Mouse (Mus musculus) CH12.LX (cell line): ENCODE measurements around the gene Aagab. TPM values are rescaled to one million over a fixed set of nuclear protein-coding genes. Genes with fewer than 3 reads are reported as not detected.

Experiments
- DNase-seq: peaks from one replicate; pipeline ENCODE4 v3.0.0-alpha.2; 2013; ENCODE audit errors: extremely low read depth
- H3K27ac ChIP-seq: 2 replicates; pipeline ENCODE4 v1.5.1; 2012; ENCODE audit warnings: low read depth, mild to moderate bottlenecking, control low read depth, moderate library complexity; ENCODE audit not compliant: insufficient read depth
- H3K27me3 ChIP-seq: replicated peaks from 2 replicates; pipeline ENCODE3; 2012; ENCODE audit warnings: inconsistent platforms
- H3K36me3 ChIP-seq, 2 experiments: replicated peaks in 1 of 2; 2 replicates each; pipeline versions ENCODE3 to v1.6.1; 2012; ENCODE audit warnings: inconsistent platforms in 1 of 2, low read length in 1 of 2, mild to moderate bottlenecking in 1 of 2, mixed read lengths in 1 of 2, moderate library complexity in 1 of 2; ENCODE audit not compliant: control insufficient read depth in 1 of 2, insufficient read depth in 1 of 2
- H3K4me1 ChIP-seq, 2 experiments: 2 replicates each; pipeline ENCODE4 v1.6.1; 2012; ENCODE audit warnings: inconsistent platforms in 1 of 2, moderate library complexity in 1 of 2; ENCODE audit not compliant: insufficient read depth in 2 of 2, control insufficient read depth in 1 of 2
- H3K4me2 ChIP-seq: 2 replicates; pipeline ENCODE4 v1.6.1; 2012; ENCODE audit warnings: low read depth, mild to moderate bottlenecking, control low read depth; ENCODE audit not compliant: poor library complexity, insufficient read depth, severe bottlenecking
- H3K4me3 ChIP-seq, 3 experiments: fragments of 150-350 bp in 1 of 3; sonication (generic) in 1 of 3; replicated peaks in 1 of 3; 2 replicates each; pipeline versions ENCODE3 to v1.5.1; 2011 to 2012; ENCODE audit warnings: low read depth in 2 of 3, low read length in 2 of 3, mild to moderate bottlenecking in 2 of 3, moderate library complexity in 2 of 3, control low read depth in 1 of 3, improper control_type of control experiment in 1 of 3, inconsistent platforms in 1 of 3, mixed read lengths in 1 of 3; ENCODE audit not compliant: poor library complexity in 1 of 3
- H3K79me2 ChIP-seq: replicated peaks from 2 replicates; pipeline ENCODE4 v1.6.1; 2012; ENCODE audit warnings: mild to moderate bottlenecking, moderate library complexity; ENCODE audit not compliant: control insufficient read depth, poor library complexity, insufficient read depth, severe bottlenecking; ENCODE audit errors: extremely low read depth
- H3K9ac ChIP-seq: 2 replicates; pipeline ENCODE4 v1.6.1; 2012; ENCODE audit warnings: low read depth, mild to moderate bottlenecking, control low read depth, moderate library complexity; ENCODE audit not compliant: insufficient read depth
- H3K9me3 ChIP-seq: replicated peaks from 2 replicates; pipeline ENCODE3; 2012; ENCODE audit warnings: low read length, inconsistent platforms, mixed read lengths
- CHD1 ChIP-seq: IDR thresholded peaks from 2 replicates; pipeline ENCODE4 v1.6.1; 2012; ENCODE audit warnings: low read depth, low read length, improper control_type of control experiment, inconsistent platforms
- CHD2 ChIP-seq: IDR thresholded peaks from 2 replicates; pipeline ENCODE4 v1.6.1; 2011; ENCODE audit warnings: low read length, improper control_type of control experiment
- E2F4 ChIP-seq: IDR thresholded peaks from 2 replicates; pipeline ENCODE4 v1.6.1; 2011; ENCODE audit warnings: low read depth, low read length, improper control_type of control experiment; ENCODE audit not compliant: insufficient replicate concordance
- EP300 ChIP-seq: IDR thresholded peaks from 2 replicates; pipeline ENCODE4 v1.6.1; 2011; ENCODE audit warnings: low read length, improper control_type of control experiment
- ETS1 ChIP-seq: conservative IDR thresholded peaks from 2 replicates; pipeline ENCODE4 v1.6.1; 2012; ENCODE audit warnings: low read depth, mild to moderate bottlenecking, inconsistent platforms, low read length, improper control_type of control experiment, moderate library complexity
- HCFC1 ChIP-seq: IDR thresholded peaks from 2 replicates; pipeline ENCODE4 v1.6.1; 2012; ENCODE audit warnings: low read depth, mild to moderate bottlenecking, inconsistent platforms, low read length, improper control_type of control experiment
- JUN ChIP-seq: IDR thresholded peaks from 2 replicates; pipeline ENCODE4 v1.6.1; 2011; ENCODE audit warnings: low read depth, mild to moderate bottlenecking, low read length, improper control_type of control experiment, moderate library complexity; ENCODE audit not compliant: insufficient read depth
- JUND ChIP-seq: conservative IDR thresholded peaks from 2 replicates; pipeline ENCODE4 v1.6.1; 2011; ENCODE audit warnings: low read depth, low read length, improper control_type of control experiment
- MAX ChIP-seq: IDR thresholded peaks from 2 replicates; pipeline ENCODE4 v1.6.1; 2011; ENCODE audit warnings: low read length, improper control_type of control experiment
- MAZ ChIP-seq: IDR thresholded peaks from 2 replicates; pipeline ENCODE4 v1.6.1; 2012; ENCODE audit warnings: low read depth, mild to moderate bottlenecking, inconsistent platforms, low read length, improper control_type of control experiment, moderate library complexity
- MXI1 ChIP-seq: IDR thresholded peaks from 2 replicates; pipeline ENCODE4 v1.6.1; 2011; ENCODE audit warnings: mild to moderate bottlenecking, low read depth, low read length, improper control_type of control experiment
- POLR2A ChIP-seq: IDR thresholded peaks from 2 replicates; pipeline ENCODE4 v1.6.1; 2011; ENCODE audit warnings: low read depth, mild to moderate bottlenecking, improper control_type of control experiment, low read length
- RAD21 ChIP-seq: IDR thresholded peaks from 2 replicates; pipeline ENCODE4 v1.6.1; 2011; ENCODE audit warnings: low read depth, mild to moderate bottlenecking, low read length, improper control_type of control experiment, moderate library complexity
- RCOR1 ChIP-seq: conservative IDR thresholded peaks from 2 replicates; pipeline ENCODE4 v1.6.1; 2012; ENCODE audit warnings: low read depth, mild to moderate bottlenecking, inconsistent platforms, low read length, improper control_type of control experiment
- SIN3A ChIP-seq: IDR thresholded peaks from 2 replicates; pipeline ENCODE4 v1.6.1; 2012; ENCODE audit warnings: low read length, improper control_type of control experiment, inconsistent platforms
- SMC3 ChIP-seq: IDR thresholded peaks from 2 replicates; pipeline ENCODE4 v1.6.1; 2011; ENCODE audit warnings: low read depth, low read length, improper control_type of control experiment
- TBP ChIP-seq: conservative IDR thresholded peaks from 2 replicates; pipeline ENCODE4 v1.6.1; 2011; ENCODE audit warnings: low read depth, low read length, improper control_type of control experiment
- TCF12 ChIP-seq: IDR thresholded peaks from 2 replicates; pipeline ENCODE4 v1.6.1; 2014; ENCODE audit warnings: low read depth, mild to moderate bottlenecking, inconsistent platforms, low read length, improper control_type of control experiment
- USF1 ChIP-seq: IDR thresholded peaks from 2 replicates; pipeline ENCODE4 v1.6.1; 2014; ENCODE audit warnings: low read depth, mild to moderate bottlenecking, inconsistent platforms, low read length, improper control_type of control experiment
- ZC3H11A ChIP-seq: IDR thresholded peaks from 2 replicates; pipeline ENCODE4 v1.6.1; 2012; ENCODE audit warnings: low read depth, mild to moderate bottlenecking, inconsistent platforms, low read length, improper control_type of control experiment
- dilution Hi-C: fragments of 300-500 bp; cut with MboI; formaldehyde crosslinking; loops from 2 replicates; pipeline ENCODE4 v1.14.3; 2020; ENCODE audit warnings: low sequenced_read_pairs; ENCODE audit not compliant: extremely low pct_unique_long_range_greater_than_20kb, extremely low pct_ligation_motif_present
- in situ Hi-C: fragments of 300-500 bp; cut with MboI; formaldehyde crosslinking; loops from 3 replicates; pipeline ENCODE4 v1.14.3; 2019; ENCODE audit warnings: low sequenced_read_pairs, low pct_ligation_motif_present, low pct_unique_long_range_greater_than_20kb, mixed read lengths
- polyA plus RNA-seq: library from polyadenylated mRNA; unstranded; fragments of >175 nt; gene quantifications from 2 replicates; pipeline ENCODE4 v1.2.1, GENCODE M21; 2012; ENCODE audit warnings: low read depth; ENCODE audit not compliant: insufficient read length
- total RNA-seq, 2 experiments: library from RNA; depleted of rRNA; stranded (reverse); fragments of 300-350 nt in 1 of 2; fragments of >200 nt in 1 of 2; gene quantifications; 2 replicates each; pipeline ENCODE4 v1.2.3; 2012 to 2014

Gene Aagab
- total and polyA plus RNA-seq, 3 experiments, result 14.5 to 27.8 (median 14.5) TPM

DNA sequence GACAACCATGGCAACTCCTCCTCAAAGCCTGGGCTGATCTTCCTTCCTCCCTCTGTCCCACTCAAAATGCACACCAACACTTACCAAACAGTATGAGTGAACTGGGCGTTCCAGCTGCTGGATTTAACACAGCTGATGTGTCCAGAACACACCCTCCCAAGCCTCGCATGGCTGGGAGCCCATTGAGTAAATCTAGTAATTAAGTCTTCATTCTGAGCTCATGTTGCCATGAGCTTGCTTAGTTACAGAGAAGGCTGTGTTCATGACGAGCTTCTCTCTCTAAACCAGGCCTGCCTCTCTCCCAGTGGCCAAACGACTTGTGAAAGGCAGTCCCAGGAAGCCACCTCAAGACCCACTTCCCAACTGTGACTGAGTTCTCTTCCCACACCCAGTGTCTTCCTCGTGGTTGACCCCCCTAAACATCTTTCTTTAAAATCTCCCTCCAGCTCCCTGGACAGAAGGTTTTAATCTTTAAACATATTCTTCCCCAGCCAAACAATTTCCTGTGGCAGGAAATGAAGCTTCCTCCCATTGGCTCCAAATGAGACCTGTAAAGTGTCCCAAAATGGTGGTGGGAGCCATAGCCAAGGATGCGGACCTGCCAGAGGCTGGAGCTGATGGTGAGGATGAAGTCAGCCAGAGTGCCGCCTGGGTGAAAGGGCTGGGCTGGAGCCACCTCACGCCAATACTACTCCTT lies 70.5 kb downstream of the Aagab start:
- no peak overlapping the region for H3K4me2 ChIP-seq
- dilution Hi-C loops, result no loop called here
- no peaks in the 10 kb centered on the region for H3K4me1 ChIP-seq

DNA sequence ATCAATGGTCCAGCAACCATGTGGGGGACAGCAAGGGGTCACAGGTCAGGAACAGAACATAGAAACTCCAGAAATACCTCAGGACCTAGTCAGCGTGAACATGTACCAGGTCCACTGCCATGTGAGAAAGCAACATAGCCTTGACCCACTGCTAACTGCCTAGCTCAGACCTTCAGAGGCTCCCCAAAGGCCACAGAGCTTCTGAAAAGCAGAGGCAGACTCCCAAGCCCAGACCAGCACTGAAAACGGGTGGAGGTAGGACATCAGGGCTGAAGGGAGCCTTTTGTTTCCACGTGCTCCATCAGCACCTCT lies 71.0 kb downstream of the Aagab start:
- no peak for TF ChIP-seq ETS1
- TF ChIP-seq USF1, result no peak
- H3K36me3 ChIP-seq, result no peaks in the 10 kb centered on the region
- in situ Hi-C loops, result no loop called here

More for the DNA sequence above, 70.5 kb downstream of the Aagab start:
- no peak overlapping the region for H3K27ac ChIP-seq
- H3K27me3 ChIP-seq, result no peaks in the 10 kb centered on the region
- no peak overlapping the region for H3K4me3 ChIP-seq
- no peak overlapping the region for H3K9ac ChIP-seq
- no peak for TF ChIP-seq TBP
- no peak for TF ChIP-seq E2F4
- TF ChIP-seq MAZ, result no peak
- TF ChIP-seq ZC3H11A, result no peak
- TF ChIP-seq JUND, result no peak
- no peak for TF ChIP-seq TCF12
- no peak for TF ChIP-seq MAX
- no peak for TF ChIP-seq RCOR1
- TF ChIP-seq MXI1, result no peak
- TF ChIP-seq RAD21, result no peak
- TF ChIP-seq CHD1, result no peak
- no peak for TF ChIP-seq SMC3
- TF ChIP-seq HCFC1, result no peak
- no peak for TF ChIP-seq EP300
- no peak for TF ChIP-seq JUN
- TF ChIP-seq ETS1, result no peak
- TF ChIP-seq SIN3A, result no peak
- no peak for TF ChIP-seq CHD2
- no peak for TF ChIP-seq POLR2A
- peaks cover 5% of the 10 kb centered on the region for H3K9me3 ChIP-seq
- DNase-seq, result no peak
- in situ Hi-C loops, result no loop called here
- H3K79me2 ChIP-seq, result no peaks in the 10 kb centered on the region
- no peaks in the 10 kb centered on the region for H3K36me3 ChIP-seq

More for the DNA sequence above, 71.0 kb downstream of the Aagab start:
- H3K4me3 ChIP-seq, result no peak overlapping the region
- DNase-seq, result no peak
- H3K79me2 ChIP-seq, result no peaks in the 10 kb centered on the region
- H3K4me2 ChIP-seq, result no peak overlapping the region
- peaks cover 0 to 4% of the 10 kb centered on the region in 2 experiments; a peak in 2 of 4 replicates for H3K4me1 ChIP-seq
- H3K27me3 ChIP-seq, result no peaks in the 10 kb centered on the region
- dilution Hi-C loops, result no loop called here
- H3K9ac ChIP-seq, result no peak overlapping the region
- peaks cover 5% of the 10 kb centered on the region for H3K9me3 ChIP-seq
- H3K27ac ChIP-seq, result no peak overlapping the region
